Mouse (Mus musculus) macrophage (primary cell): Measurements from ENCODE around the gene Col4a4. TPM values are rescaled to one million over a fixed set of nuclear protein-coding genes. Genes with fewer than 3 reads are reported as not detected.

ENCODE experiments used
- H3K27ac ChIP-seq: fragments of 350-480 bp; formaldehyde crosslinking; 2 replicates; pipeline ENCODE4 v1.9.0; 2021
- H3K36me3 ChIP-seq: fragments of 350-480 bp; formaldehyde crosslinking; 2 replicates; pipeline ENCODE4 v1.9.0; 2021; ENCODE audit errors: inconsistent target
- H3K4me3 ChIP-seq: fragments of 350-480 bp; formaldehyde crosslinking; 2 replicates; pipeline ENCODE4 v1.9.0; 2021; ENCODE audit errors: inconsistent target
- H3K79me2 ChIP-seq: fragments of 350-480 bp; formaldehyde crosslinking; 2 replicates; pipeline ENCODE4 v1.9.0; 2021; ENCODE audit errors: inconsistent target
- WGBS: methylation state at CpG from one replicate; pipeline ENCODE4 v1.1.7; 2026; ENCODE audit warnings: inconsistent platforms; ENCODE audit not compliant: missing documents; 5-methylcytosine and 5-hydroxymethylcytosine counted together
- polyA plus RNA-seq: library from polyadenylated mRNA; stranded (reverse); fragments of 250-400 nt; gene quantifications from 3 replicates; pipeline ENCODE4 v1.2.4, GENCODE M21; 2018; ENCODE audit warnings: inconsistent platforms

Col4a4 gene
- polyA plus RNA-seq, 1 experiment from 2014 or later, result not detected

- Histone ChIP-seq H3K79me2 (no peaks in the 10 kb centered on the region), H3K4me3 (no peak overlapping the region), H3K36me3 (no peaks in the 10 kb centered on the region), H3K27ac (no peak overlapping the region)
- WGBS, result 50% methylated on average over 6 of the region's 6 CpGs
Observed at GRCm38 (mm10) chr1:82554443-82554850, 32.2 kb downstream of the Col4a4 start.

- Histone ChIP-seq H3K27ac (no peak overlapping the region), H3K36me3 (no peaks in the 10 kb centered on the region), H3K4me3 (no peak overlapping the region), H3K79me2 (no peaks in the 10 kb centered on the region)
- 89% methylated on average over 8 of the region's 8 CpGs for WGBS
Observed at GRCm38 (mm10) chr1:82545199-82545960, 41.3 kb downstream of the Col4a4 start.

GRCm38 (mm10) chr1:82544419-82545185 is 42.0 kb downstream of the Col4a4 start:
- Histone ChIP-seq H3K79me2 (no peaks in the 10 kb centered on the region), H3K4me3 (no peak overlapping the region), H3K27ac (no peak overlapping the region), H3K36me3 (no peaks in the 10 kb centered on the region)
- WGBS, result 80% methylated on average over 6 of the region's 6 CpGs

DNA sequence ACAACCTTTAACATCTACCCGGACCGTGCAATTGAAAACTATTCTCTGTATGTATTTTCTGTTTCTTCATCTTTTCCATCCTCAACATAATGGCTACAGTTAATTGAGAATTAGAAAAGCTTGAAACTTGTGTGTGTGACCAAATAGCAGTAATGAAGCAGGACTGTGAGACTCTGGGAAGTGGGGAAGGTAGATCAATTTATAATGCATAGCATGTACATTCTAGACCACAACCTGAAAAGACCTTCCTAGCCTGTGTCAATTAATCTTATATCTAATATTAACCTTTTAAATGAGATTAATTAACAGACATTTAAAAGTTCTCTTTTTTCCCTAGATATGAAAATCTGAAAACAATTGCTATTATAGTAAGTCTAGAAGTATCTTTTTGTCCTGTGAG is 42.7 kb downstream of the Col4a4 start:
- H3K27ac ChIP-seq, result no peak overlapping the region
- no peaks in the 10 kb centered on the region for H3K79me2 ChIP-seq
- no peak overlapping the region for H3K4me3 ChIP-seq
- WGBS, result 80% methylated on average over 2 of the region's 2 CpGs
- no peaks in the 10 kb centered on the region for H3K36me3 ChIP-seq

GRCm38 (mm10) chr1:82540056-82540455 is 46.6 kb downstream of the Col4a4 start:
- Histone ChIP-seq H3K79me2 (no peaks in the 10 kb centered on the region), H3K4me3 (no peak overlapping the region), H3K36me3 (no peaks in the 10 kb centered on the region), H3K27ac (no peak overlapping the region)
- 55% methylated on average over 5 of the region's 5 CpGs for WGBS

DNA sequence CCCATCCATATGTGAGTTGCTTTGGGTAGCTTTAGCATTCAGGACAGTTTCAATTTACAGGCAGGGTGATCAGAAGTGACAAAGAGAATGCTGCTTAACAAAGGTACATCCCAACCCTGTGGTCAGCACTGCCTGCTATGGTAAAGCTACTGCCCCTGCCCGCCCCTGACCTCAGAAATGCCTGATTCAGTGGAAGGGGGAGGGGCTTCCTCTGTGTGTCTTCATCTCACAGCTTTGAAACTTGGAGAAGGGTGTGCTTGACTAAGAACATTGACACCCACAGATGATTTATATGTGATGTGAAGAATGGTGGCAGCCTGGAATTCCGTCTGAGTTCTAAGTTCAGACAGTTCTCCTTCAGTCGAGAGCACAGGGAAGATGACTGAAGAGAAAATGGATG is 48.8 kb downstream of the Col4a4 start:
- no peaks in the 10 kb centered on the region for H3K79me2 ChIP-seq
- 79% methylated on average over 3 of the region's 3 CpGs for WGBS
- no peak overlapping the region for H3K4me3 ChIP-seq
- H3K36me3 ChIP-seq, result no peaks in the 10 kb centered on the region
- H3K27ac ChIP-seq, result no peak overlapping the region

- WGBS, result 89% methylated on average over 6 of the region's 6 CpGs
- Histone ChIP-seq H3K79me2 (no peaks in the 10 kb centered on the region), H3K27ac (no peak overlapping the region), H3K36me3 (no peaks in the 10 kb centered on the region), H3K4me3 (no peak overlapping the region)
Observed at GRCm38 (mm10) chr1:82536515-82537174, 50.0 kb downstream of the Col4a4 start.

GRCm38 (mm10) chr1:82527931-82528330 is 58.7 kb downstream of the Col4a4 start:
- no peak overlapping the region for H3K4me3 ChIP-seq
- 85% methylated on average over 4 of the region's 4 CpGs for WGBS
- H3K79me2 ChIP-seq, result no peaks in the 10 kb centered on the region
- no peak overlapping the region for H3K27ac ChIP-seq
- H3K36me3 ChIP-seq, result no peaks in the 10 kb centered on the region

- WGBS, result 89% methylated on average over 2 of the region's 2 CpGs
- no peaks in the 10 kb centered on the region for H3K36me3 ChIP-seq
- no peak overlapping the region for H3K27ac ChIP-seq
- no peak overlapping the region for H3K4me3 ChIP-seq
- no peaks in the 10 kb centered on the region for H3K79me2 ChIP-seq
Observed at GRCm38 (mm10) chr1:82491954-82492353, 94.7 kb downstream of the Col4a4 start.

DNA sequence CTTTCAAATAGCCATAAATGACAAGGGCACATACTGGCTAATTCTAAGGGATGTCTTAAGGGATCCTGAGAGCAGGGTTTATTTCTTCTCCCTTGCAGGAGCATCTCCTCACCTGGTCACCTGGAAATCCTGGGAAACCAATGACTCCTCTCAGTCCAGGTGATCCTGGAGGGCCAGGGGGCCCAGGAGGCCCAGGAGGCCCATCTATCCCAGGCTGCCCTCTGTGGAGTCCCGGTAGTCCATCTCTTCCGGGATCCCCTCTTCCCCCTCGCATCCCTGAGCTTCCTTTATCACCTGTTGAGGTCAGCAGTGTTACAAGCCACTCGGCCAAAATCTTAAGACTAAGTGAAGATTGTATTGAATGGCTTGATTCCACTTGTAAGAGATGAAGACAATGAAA is 100.3 kb downstream of the Col4a4 start:
- H3K27ac ChIP-seq, result no peak overlapping the region
- H3K4me3 ChIP-seq, result no peak overlapping the region
- WGBS, result 80% methylated on average over 4 of the region's 4 CpGs
- no peaks in the 10 kb centered on the region for H3K79me2 ChIP-seq
- H3K36me3 ChIP-seq, result no peaks in the 10 kb centered on the region

GRCm38 (mm10) chr1:82482371-82482770 is 104.3 kb downstream of the Col4a4 start:
- no peak overlapping the region for H3K4me3 ChIP-seq
- no peaks in the 10 kb centered on the region for H3K79me2 ChIP-seq
- no peaks in the 10 kb centered on the region for H3K36me3 ChIP-seq
- H3K27ac ChIP-seq, result no peak overlapping the region
- WGBS, result 82% methylated on average over 6 of the region's 7 CpGs

DNA sequence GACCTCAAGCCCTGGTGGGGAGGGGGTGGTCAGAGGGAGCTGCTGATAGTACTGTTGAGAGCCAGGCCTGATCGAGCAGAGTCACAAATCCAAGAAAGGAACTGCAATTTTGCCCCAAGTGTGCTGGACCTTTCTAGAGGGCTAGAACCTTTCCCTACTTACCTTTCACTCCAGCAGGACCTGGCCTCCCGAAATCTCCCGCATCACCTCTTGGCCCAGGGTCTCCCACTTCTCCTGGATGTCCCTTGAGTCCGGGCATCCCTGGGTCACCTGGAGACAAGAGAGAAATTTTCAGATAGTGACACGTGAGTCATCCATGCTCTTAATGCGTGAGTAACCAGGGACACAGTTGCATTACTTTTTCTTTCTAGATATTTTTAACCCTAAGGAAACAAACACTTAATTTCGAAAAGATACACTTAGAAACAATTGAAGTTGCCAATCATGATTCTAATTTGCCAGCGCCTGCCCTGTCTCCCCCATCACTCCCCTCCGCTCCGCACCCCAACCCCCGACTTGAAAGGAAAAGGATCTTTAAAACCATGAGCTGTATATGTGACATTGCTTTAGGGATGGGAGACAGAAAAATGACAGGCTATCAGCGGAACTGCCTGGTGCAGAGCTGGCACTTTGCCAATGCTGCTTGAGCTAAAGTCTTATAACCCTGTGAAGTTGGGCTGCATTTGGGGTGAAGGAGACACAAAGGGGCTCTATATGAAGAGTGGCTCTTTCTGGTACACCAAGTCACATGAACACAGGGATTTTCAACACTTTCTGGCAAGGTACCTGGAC is 106.8 kb downstream of the Col4a4 start:
- Histone ChIP-seq H3K36me3 (no peaks in the 10 kb centered on the region), H3K4me3 (no peak overlapping the region), H3K79me2 (no peaks in the 10 kb centered on the region), H3K27ac (no peak overlapping the region)
- WGBS, result 89% methylated on average over 12 of the region's 12 CpGs

DNA sequence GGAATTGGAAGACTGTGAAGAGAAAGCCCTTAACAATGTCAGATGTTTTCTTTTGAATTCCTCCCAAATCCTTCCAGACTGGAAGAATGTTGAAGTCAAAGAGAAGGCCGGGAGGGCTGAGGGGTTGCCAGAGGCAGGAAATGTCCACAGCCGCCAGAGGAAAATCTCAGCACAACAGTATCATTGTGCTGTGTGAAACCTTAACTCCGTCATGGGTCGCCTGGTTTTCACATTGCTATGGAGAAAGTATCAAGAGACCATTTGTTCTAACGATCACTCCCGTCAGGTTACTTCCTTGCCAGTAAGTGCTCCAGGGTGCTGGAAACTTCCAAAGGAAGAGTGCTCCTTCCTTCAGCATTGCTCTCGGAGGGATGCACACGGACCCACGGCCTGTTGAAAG is 109.9 kb downstream of the Col4a4 start:
- H3K4me3 ChIP-seq, result no peak overlapping the region
- 33% methylated on average over 9 of the region's 9 CpGs for WGBS
- no peak overlapping the region for H3K27ac ChIP-seq
- H3K79me2 ChIP-seq, result no peaks in the 10 kb centered on the region
- H3K36me3 ChIP-seq, result no peaks in the 10 kb centered on the region

DNA sequence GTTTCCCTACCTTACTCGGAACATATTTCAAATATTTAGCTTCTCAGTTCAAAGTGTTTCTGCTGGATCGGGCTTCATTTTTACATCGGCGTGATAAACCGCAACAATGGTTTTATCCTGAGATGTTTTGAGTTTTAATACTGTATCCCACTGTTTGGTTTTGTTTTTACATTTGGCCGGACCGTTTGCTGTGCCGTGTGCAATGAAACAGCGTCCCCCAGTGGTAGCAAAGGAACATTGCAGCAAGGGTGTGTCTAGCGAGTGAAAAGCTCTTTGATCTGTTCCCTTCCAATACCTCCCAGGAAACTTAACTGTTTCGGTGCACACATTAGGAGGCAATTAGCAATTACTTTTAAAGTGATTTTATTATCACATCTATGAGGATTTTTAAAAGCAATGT is 110.4 kb downstream of the Col4a4 start:
- H3K4me3 ChIP-seq, result no peak overlapping the region
- H3K79me2 ChIP-seq, result no peaks in the 10 kb centered on the region
- H3K27ac ChIP-seq, result no peak overlapping the region
- WGBS, result 57% methylated on average over 11 of the region's 11 CpGs
- H3K36me3 ChIP-seq, result no peaks in the 10 kb centered on the region
